Mouse (Mus musculus): ENCODE measurements around the gene Psmb10.

Gene Psmb10

GRCm38 (mm10) chr8:105937496-105938305 lies 543 bp downstream of the Psmb10 start:
- peak in 1 of 2 experiments; percentile 35 for DNase-seq (ENCODE audit: low spot score in 2 of 2)

- DNase-seq (ENCODE audit: low spot score in 2 of 2): peak; percentile 68 to 73
These were observed 1.3 kb downstream of the Psmb10 start for GRCm38 (mm10) chr8:105936866-105937475.

GRCm38 (mm10) chr8:105935863-105936603 lies 2.2 kb downstream of the Psmb10 start:
- DNase-seq (ENCODE audit: low spot score in 2 of 2): no peak

GRCm38 (mm10) chr8:105935105-105935504 lies 3.1 kb downstream of the Psmb10 start:
- DNase-seq (ENCODE audit: low spot score in 2 of 2): no peak

GRCm38 (mm10) chr8:105933762-105934161 lies 4.5 kb downstream of the Psmb10 start, which contains the start of gene Ctrl:
Gene Ctrl (minus strand): TSS chr8:105933862.
- no peak for DNase-seq (ENCODE audit: low spot score in 2 of 2)

- DNase-seq (ENCODE audit: low spot score in 2 of 2): no peak
These were observed 5.7 kb downstream of the Psmb10 start for GRCm38 (mm10) chr8:105932525-105932924.

- no peak for DNase-seq (ENCODE audit: low spot score in 2 of 2)
These were observed 7.0 kb downstream of the Psmb10 start for GRCm38 (mm10) chr8:105931271-105931670.

GRCm38 (mm10) chr8:105930602-105931001 lies 7.6 kb downstream of the Psmb10 start:
- peak; percentile 68 to 78 for DNase-seq (ENCODE audit: low spot score in 2 of 2)

- no peak for DNase-seq (ENCODE audit: low spot score in 2 of 2)
These were observed 13.1 kb downstream of the Psmb10 start for GRCm38 (mm10) chr8:105925123-105925522.

- no peak for DNase-seq (ENCODE audit: low spot score in 2 of 2)
These were observed 18.9 kb downstream of the Psmb10 start for GRCm38 (mm10) chr8:105919390-105919789.

- DNase-seq (ENCODE audit: low spot score in 2 of 2): no peak
These were observed 37.2 kb downstream of the Psmb10 start for GRCm38 (mm10) chr8:105900941-105901616.

GRCm38 (mm10) chr8:105900180-105900940 lies 37.9 kb downstream of the Psmb10 start, which contains the start of gene Pskh1:
Gene Pskh1 (plus strand): TSS chr8:105900441.
- DNase-seq (ENCODE audit: low spot score in 2 of 2): peak; percentile 84 to 91

- DNase-seq (ENCODE audit: low spot score in 2 of 2): no peak
These were observed 40.3 kb downstream of the Psmb10 start for GRCm38 (mm10) chr8:105897801-105898480.

- peak in 1 of 2 experiments; percentile 63 for DNase-seq (ENCODE audit: low spot score in 2 of 2)
These were observed 44.9 kb downstream of the Psmb10 start, which contains the start of gene Nrn1l for GRCm38 (mm10) chr8:105893339-105893738. Gene Nrn1l (plus strand): TSS chr8:105893567.

GRCm38 (mm10) chr8:105892432-105892831 lies 45.8 kb downstream of the Psmb10 start:
- no peak for DNase-seq (ENCODE audit: low spot score in 2 of 2)

GRCm38 (mm10) chr8:105890870-105891269 lies 47.4 kb downstream of the Psmb10 start:
- DNase-seq (ENCODE audit: low spot score in 2 of 2): no peak

- DNase-seq (ENCODE audit: low spot score in 2 of 2): no peak
These were observed 48.3 kb downstream of the Psmb10 start for GRCm38 (mm10) chr8:105889756-105890465.

All from frontal cortex, postnatal 25 days (tissue).